Mouse (Mus musculus): ENCODE results near the gene Dntt.

- TF ChIP-seq CTCF (IDR thresholded peaks at IDR 0.05) = no peak
- no peak for TF ChIP-seq POLR2A (IDR thresholded peaks at IDR 0.05; ENCODE audit: insufficient read depth, low read depth, low read length)
These were observed 6.9 kb downstream of the Dntt start for GRCm38 (mm10) chr19:41035809-41036551.
